Mouse (Mus musculus): ENCODE measurements at regions not wholly inside any gene's neighbourhood (a gene's known extent, or its start where the extent isn't known, plus 50 kb on each side); places are given as distances from the start of the nearest gene placed in this dataset.

- no peaks in the 10 kb centered on the region for H3K9me3 ChIP-seq (replicated peaks; ENCODE audit: control insufficient read depth, low read length)
- H3K27ac ChIP-seq (ENCODE audit: low read length), result no peak overlapping the region
- H3K4me1 ChIP-seq (ENCODE audit: control insufficient read depth, low read depth, low read length), result no peaks in the 10 kb centered on the region
- 58% methylated on average over 2 of the region's 2 CpGs for WGBS (ENCODE audit: insufficient replicate concordance)
- no peaks in the 10 kb centered on the region for H3K36me3 ChIP-seq (ENCODE audit: control insufficient read depth, insufficient read depth)
- H3K9ac ChIP-seq (ENCODE audit: low read depth, low read length), result no peak overlapping the region
- no peak for ATAC-seq (ENCODE audit: low read depth)
- no peaks in the 10 kb centered on the region for H3K27me3 ChIP-seq (ENCODE audit: control insufficient read depth, insufficient read depth, low read depth, low read length)
- no peak overlapping the region for H3K4me2 ChIP-seq (ENCODE audit: low read depth, low read length)
- no peak overlapping the region for H3K4me3 ChIP-seq (ENCODE audit: low read depth, low read length)
Measured at GRCm38 (mm10) chr8:116117919-116118318, 386.9 kb upstream of the Dynlrb2 start.

GRCm38 (mm10) chr8:116116625-116117024 is 388.1 kb upstream of the Dynlrb2 start:
- no peaks in the 10 kb centered on the region for H3K27me3 ChIP-seq (ENCODE audit: control insufficient read depth, insufficient read depth, low read depth, low read length)
- ATAC-seq (ENCODE audit: low read depth), result no peak
- WGBS (ENCODE audit: insufficient replicate concordance), result 50% methylated on average over 7 of the region's 7 CpGs
- no peaks in the 10 kb centered on the region for H3K4me1 ChIP-seq (ENCODE audit: control insufficient read depth, low read depth, low read length)
- no peak overlapping the region for H3K27ac ChIP-seq (ENCODE audit: low read length)
- H3K36me3 ChIP-seq (ENCODE audit: control insufficient read depth, insufficient read depth), result no peaks in the 10 kb centered on the region
- H3K4me3 ChIP-seq (ENCODE audit: low read depth, low read length), result no peak overlapping the region
- H3K9me3 ChIP-seq (replicated peaks; ENCODE audit: control insufficient read depth, low read length), result no peaks in the 10 kb centered on the region
- H3K9ac ChIP-seq (ENCODE audit: low read depth, low read length), result no peak overlapping the region
- no peak overlapping the region for H3K4me2 ChIP-seq (ENCODE audit: low read depth, low read length)

GRCm38 (mm10) chr8:116115811-116116372 is 388.9 kb upstream of the Dynlrb2 start:
- no peak for ATAC-seq (ENCODE audit: low read depth)

GRCm38 (mm10) chr8:116114978-116115377 is 389.8 kb upstream of the Dynlrb2 start:
- Histone ChIP-seq H3K36me3 (ENCODE audit: control insufficient read depth, insufficient read depth) (no peaks in the 10 kb centered on the region), H3K9ac (ENCODE audit: low read depth, low read length) (no peak overlapping the region), H3K9me3 (replicated peaks; ENCODE audit: control insufficient read depth, low read length) (no peaks in the 10 kb centered on the region), H3K4me3 (ENCODE audit: low read depth, low read length) (no peak overlapping the region), H3K4me1 (ENCODE audit: control insufficient read depth, low read depth, low read length) (no peaks in the 10 kb centered on the region), H3K27me3 (ENCODE audit: control insufficient read depth, insufficient read depth, low read depth, low read length) (no peaks in the 10 kb centered on the region), H3K4me2 (ENCODE audit: low read depth, low read length) (no peak overlapping the region), H3K27ac (ENCODE audit: low read length) (no peak overlapping the region)
- no peak for ATAC-seq (ENCODE audit: low read depth)
- WGBS (ENCODE audit: insufficient replicate concordance), result 51% methylated on average over 2 of the region's 2 CpGs

More at GRCm38 (mm10) chr8:116115811-116116372, 388.9 kb upstream of the Dynlrb2 start:
- Histone ChIP-seq H3K27ac (ENCODE audit: low read length) (no peak overlapping the region), H3K4me3 (ENCODE audit: low read depth, low read length) (no peak overlapping the region), H3K9me3 (replicated peaks; ENCODE audit: control insufficient read depth, low read length) (no peaks in the 10 kb centered on the region), H3K9ac (ENCODE audit: low read depth, low read length) (no peak overlapping the region), H3K27me3 (ENCODE audit: control insufficient read depth, insufficient read depth, low read depth, low read length) (no peaks in the 10 kb centered on the region), H3K4me1 (ENCODE audit: control insufficient read depth, low read depth, low read length) (no peaks in the 10 kb centered on the region), H3K36me3 (ENCODE audit: control insufficient read depth, insufficient read depth) (no peaks in the 10 kb centered on the region), H3K4me2 (ENCODE audit: low read depth, low read length) (no peak overlapping the region)
- 62% methylated on average over 18 of the region's 18 CpGs for WGBS (ENCODE audit: insufficient replicate concordance)

GRCm38 (mm10) chr8:116114502-116114901 is 390.3 kb upstream of the Dynlrb2 start:
- no peak for ATAC-seq (ENCODE audit: low read depth)
- Histone ChIP-seq H3K27me3 (ENCODE audit: control insufficient read depth, insufficient read depth, low read depth, low read length) (no peaks in the 10 kb centered on the region), H3K9me3 (replicated peaks; ENCODE audit: control insufficient read depth, low read length) (no peaks in the 10 kb centered on the region), H3K4me3 (ENCODE audit: low read depth, low read length) (no peak overlapping the region), H3K4me1 (ENCODE audit: control insufficient read depth, low read depth, low read length) (no peaks in the 10 kb centered on the region), H3K27ac (ENCODE audit: low read length) (no peak overlapping the region), H3K9ac (ENCODE audit: low read depth, low read length) (no peak overlapping the region), H3K36me3 (ENCODE audit: control insufficient read depth, insufficient read depth) (no peaks in the 10 kb centered on the region), H3K4me2 (ENCODE audit: low read depth, low read length) (no peak overlapping the region)
- 45% methylated on average over 2 of the region's 2 CpGs for WGBS (ENCODE audit: insufficient replicate concordance)

- Histone ChIP-seq H3K4me3 (ENCODE audit: low read depth, low read length) (no peak overlapping the region), H3K36me3 (ENCODE audit: control insufficient read depth, insufficient read depth) (no peaks in the 10 kb centered on the region), H3K27ac (ENCODE audit: low read length) (no peak overlapping the region), H3K4me1 (ENCODE audit: control insufficient read depth, low read depth, low read length) (no peaks in the 10 kb centered on the region), H3K9ac (ENCODE audit: low read depth, low read length) (no peak overlapping the region), H3K27me3 (ENCODE audit: control insufficient read depth, insufficient read depth, low read depth, low read length) (no peaks in the 10 kb centered on the region), H3K9me3 (replicated peaks; ENCODE audit: control insufficient read depth, low read length) (no peaks in the 10 kb centered on the region), H3K4me2 (ENCODE audit: low read depth, low read length) (no peak overlapping the region)
- ATAC-seq (ENCODE audit: low read depth), result no peak
- WGBS (ENCODE audit: insufficient replicate concordance), result 55% methylated on average over 12 of the region's 12 CpGs
Measured at GRCm38 (mm10) chr8:116111168-116111567, 393.6 kb upstream of the Dynlrb2 start.

- Histone ChIP-seq H3K9ac (ENCODE audit: low read depth, low read length) (no peak overlapping the region), H3K36me3 (ENCODE audit: control insufficient read depth, insufficient read depth) (no peaks in the 10 kb centered on the region), H3K4me3 (ENCODE audit: low read depth, low read length) (no peak overlapping the region), H3K27me3 (ENCODE audit: control insufficient read depth, insufficient read depth, low read depth, low read length) (no peaks in the 10 kb centered on the region), H3K4me1 (ENCODE audit: control insufficient read depth, low read depth, low read length) (no peaks in the 10 kb centered on the region), H3K27ac (ENCODE audit: low read length) (no peak overlapping the region), H3K4me2 (ENCODE audit: low read depth, low read length) (no peak overlapping the region), H3K9me3 (replicated peaks; ENCODE audit: control insufficient read depth, low read length) (no peaks in the 10 kb centered on the region)
- no peak for ATAC-seq (ENCODE audit: low read depth)
- WGBS (ENCODE audit: insufficient replicate concordance), result 6% methylated on average over 3 of the region's 3 CpGs
Measured at GRCm38 (mm10) chr8:116096666-116097065, 389.1 kb upstream of the Maf start.

GRCm38 (mm10) chr8:116083156-116083555 is 375.6 kb upstream of the Maf start:
- Histone ChIP-seq H3K9ac (ENCODE audit: low read depth, low read length) (no peak overlapping the region), H3K9me3 (replicated peaks; ENCODE audit: control insufficient read depth, low read length) (no peaks in the 10 kb centered on the region), H3K27ac (ENCODE audit: low read length) (no peak overlapping the region), H3K4me2 (ENCODE audit: low read depth, low read length) (no peak overlapping the region), H3K4me1 (ENCODE audit: control insufficient read depth, low read depth, low read length) (no peaks in the 10 kb centered on the region), H3K4me3 (ENCODE audit: low read depth, low read length) (no peak overlapping the region), H3K36me3 (ENCODE audit: control insufficient read depth, insufficient read depth) (no peaks in the 10 kb centered on the region), H3K27me3 (ENCODE audit: control insufficient read depth, insufficient read depth, low read depth, low read length) (no peaks in the 10 kb centered on the region)
- no peak for ATAC-seq (ENCODE audit: low read depth)
- WGBS (ENCODE audit: insufficient replicate concordance), result 63% methylated on average over 2 of the region's 2 CpGs

- Histone ChIP-seq H3K27me3 (ENCODE audit: control insufficient read depth, insufficient read depth, low read depth, low read length) (no peaks in the 10 kb centered on the region), H3K9ac (ENCODE audit: low read depth, low read length) (no peak overlapping the region), H3K9me3 (replicated peaks; ENCODE audit: control insufficient read depth, low read length) (no peaks in the 10 kb centered on the region), H3K36me3 (ENCODE audit: control insufficient read depth, insufficient read depth) (no peaks in the 10 kb centered on the region), H3K4me2 (ENCODE audit: low read depth, low read length) (no peak overlapping the region), H3K27ac (ENCODE audit: low read length) (no peak overlapping the region), H3K4me3 (ENCODE audit: low read depth, low read length) (no peak overlapping the region), H3K4me1 (ENCODE audit: control insufficient read depth, low read depth, low read length) (no peaks in the 10 kb centered on the region)
- 47% methylated on average over 5 of the region's 5 CpGs for WGBS (ENCODE audit: insufficient replicate concordance)
- ATAC-seq (ENCODE audit: low read depth), result no peak
Measured at GRCm38 (mm10) chr8:116078849-116079407, 371.3 kb upstream of the Maf start.

All from liver, embryonic 16.5 days (tissue).